Mouse (Mus musculus) Patski (cell line): ENCODE measurements at regions not wholly inside any gene's neighbourhood (a gene's known extent, or its start where the extent isn't known, plus 50 kb on each side); places are given as distances from the start of the nearest gene placed in this dataset.

Experiments
- ATAC-seq: fragments of 100-300 bp; one replicate; pipeline ENCODE4 v1.8.0; 2021
- CTCF ChIA-PET: fragments of 350-600 bp; sonication (Branson Sonifier 250); formaldehyde crosslinking; loops from one replicate; lab custom pipeline; 2022; ENCODE audit warnings: inconsistent platforms; lab: Charles Lee
- POLR2A ChIA-PET: fragments of 350-600 bp; sonication (Branson Sonifier 250); formaldehyde crosslinking; loops from one replicate; lab custom pipeline; 2022; ENCODE audit warnings: antibody characterized with exemption, inconsistent platforms; lab: Charles Lee
- DNase-seq: peaks from one replicate; pipeline ENCODE4 v3.0.0-alpha.2; 2011; ENCODE audit warnings: low read depth, low spot score
- H3K27me3 ChIP-seq: fragments of 371-371 bp; one replicate; pipeline ENCODE4 v1.5.1; 2021
- CTCF ChIP-seq: fragments of 100-300 bp; IDR thresholded peaks from one replicate; pipeline ENCODE4 v1.5.1; 2021
- in situ Hi-C: fragments of 300-500 bp; cut with MboI; formaldehyde crosslinking; loops from 3 replicates; pipeline ENCODE4 v1.11.1; 2018; ENCODE audit warnings: low pct_unique_long_range_greater_than_20kb, mixed read lengths

DNA sequence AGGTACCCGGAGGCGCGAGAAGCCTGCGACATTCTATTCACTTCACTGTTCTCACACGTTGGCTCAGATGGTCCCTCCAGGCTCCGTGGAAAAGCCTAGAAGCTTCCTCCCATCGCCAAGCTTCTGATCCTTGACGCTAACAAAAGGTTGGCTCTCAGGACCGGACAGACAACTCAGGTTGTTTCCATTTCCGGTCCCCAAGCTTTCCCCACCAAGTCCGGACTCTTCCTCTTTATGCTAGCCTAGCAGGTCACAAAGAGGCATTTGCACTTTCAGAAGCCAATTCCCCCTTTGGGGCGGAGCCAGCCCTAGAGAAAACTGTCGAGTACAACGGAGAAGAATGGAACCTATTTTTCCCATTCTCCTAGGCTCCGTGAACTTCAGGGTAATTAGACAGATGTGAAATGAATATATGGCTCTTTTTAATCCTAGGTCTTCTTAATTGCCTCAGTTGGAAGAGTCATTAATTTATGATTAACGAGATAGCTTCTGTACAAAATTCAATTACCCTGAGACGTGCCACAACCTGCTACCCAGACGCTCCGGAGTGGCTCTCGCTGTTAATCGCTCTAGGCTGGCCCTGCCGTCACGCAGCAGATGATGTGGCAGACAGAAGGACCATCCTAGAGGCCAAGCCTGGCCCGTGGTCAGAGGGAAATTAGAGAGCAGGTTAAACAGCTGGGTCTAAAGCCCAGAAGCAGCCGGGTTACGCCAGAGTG, 207.6 kb downstream of the Xxylt1 start:
- ATAC-seq: no peak

DNA sequence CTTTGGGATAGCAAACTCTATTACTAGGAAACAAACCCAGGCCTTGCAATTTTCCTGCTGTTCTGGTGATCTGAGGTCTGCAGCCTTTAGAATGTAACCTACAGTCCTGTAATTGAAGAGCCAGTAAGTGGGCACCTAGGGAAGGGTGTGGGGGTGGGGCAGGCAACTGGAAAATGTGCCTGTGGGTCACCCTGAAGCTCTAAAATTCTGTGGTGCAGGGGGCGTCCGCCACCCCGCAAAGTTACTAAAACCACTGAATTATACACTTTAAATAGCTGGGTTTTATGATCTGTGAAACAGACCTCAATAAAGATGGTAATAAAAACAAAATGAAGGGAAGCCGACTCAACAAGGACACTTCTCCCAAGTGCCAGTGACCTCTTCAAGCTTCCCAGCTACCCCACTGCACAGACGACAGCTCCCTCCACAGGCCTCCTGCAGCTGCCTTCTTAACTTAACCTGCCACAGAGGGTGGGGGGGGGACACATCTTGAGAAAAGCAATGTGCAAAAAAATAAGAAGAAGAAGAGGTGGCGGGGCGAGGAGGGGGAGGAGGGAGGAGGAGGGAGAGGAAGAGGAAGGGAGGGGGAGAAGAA, 205.9 kb downstream of the Xxylt1 start:
- peak; percentile 73 for DNase-seq
- ATAC-seq: peak; percentile 71
- H3K27me3 ChIP-seq: no peaks in the 10 kb centered on the region
- peak; percentile 77 for TF ChIP-seq CTCF
- CTCF ChIA-PET: interaction anchor here (1.2 kb wide), 2 partner anchors 182 to 277 kb away, joined by 4 to 11 read pairs; no protein-coding TSS in a partner anchor
- in situ Hi-C loops: no loop called here
- POLR2A ChIA-PET: interaction anchor here (0.6 to 3.7 kb wide), 3 partner anchors 66 to 274 kb away, joined by 3 to 29 read pairs (median 3); no protein-coding TSS in a partner anchor

More for the DNA sequence above, 207.6 kb downstream of the Xxylt1 start:
- DNase-seq: no peak
- ChIA-PET POLR2A (no interaction called here), CTCF (interaction anchor here (0.8 to 1.5 kb wide), 4 partner anchors 51 to 181 kb away, joined by 3 read pairs; no protein-coding TSS in a partner anchor)
- in situ Hi-C loops: no loop called here
- no peak for TF ChIP-seq CTCF
- no peaks in the 10 kb centered on the region for H3K27me3 ChIP-seq

DNA sequence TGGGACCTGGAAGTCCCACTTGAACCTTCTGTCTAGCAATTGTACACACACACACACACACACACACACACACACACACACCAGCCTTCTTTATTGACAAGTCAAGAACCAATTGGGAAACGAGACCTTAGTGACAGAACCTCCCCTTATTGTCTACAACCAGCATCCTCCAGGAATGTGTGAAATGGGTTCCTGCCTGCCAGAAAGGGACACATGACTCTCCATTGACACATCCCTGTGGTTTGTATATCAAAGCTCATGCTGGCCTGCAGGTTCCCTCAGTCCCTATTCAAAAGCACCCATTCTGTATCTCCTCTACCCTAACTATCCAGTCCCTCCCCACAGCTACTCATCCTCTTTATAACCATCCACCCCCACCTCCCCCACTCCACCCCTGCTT, 202.4 kb downstream of the Xxylt1 start:
- H3K27me3 ChIP-seq: no peaks in the 10 kb centered on the region
- ChIA-PET CTCF (no interaction called here), POLR2A (no interaction called here)
- TF ChIP-seq CTCF: no peak
- in situ Hi-C loops: no loop called here
- DNase-seq (no peak), ATAC-seq (no peak)

DNA sequence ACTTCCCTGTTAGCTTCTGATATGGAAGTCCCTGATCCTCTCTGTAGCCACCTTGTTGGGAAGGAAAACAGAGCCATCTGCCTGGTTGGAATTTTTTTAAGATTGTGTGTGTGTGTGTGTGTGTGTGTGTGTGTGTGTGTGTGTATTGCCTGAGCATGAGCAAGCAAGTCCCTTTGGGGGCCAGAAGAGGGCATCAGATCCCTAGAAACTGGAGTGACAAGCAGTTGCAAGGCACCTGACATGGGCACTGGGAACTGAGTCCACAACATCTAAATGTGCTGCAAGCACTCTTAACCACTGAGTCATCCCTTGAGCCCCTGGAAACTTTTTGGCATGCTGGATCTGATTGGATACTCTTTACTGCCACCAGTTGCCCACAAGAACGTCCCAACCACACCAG, 201.4 kb downstream of the Xxylt1 start:
- ChIA-PET POLR2A (interaction anchor here (0.6 kb wide), 1 partner anchor 373 kb away, joined by 3 read pairs; no protein-coding TSS in a partner anchor), CTCF (no interaction called here)
- DNase-seq: no peak
- no peak for ATAC-seq
- no peaks in the 10 kb centered on the region for H3K27me3 ChIP-seq
- no peak for TF ChIP-seq CTCF
- in situ Hi-C loops: loop anchor here (5.0 kb wide), 3 partner anchors 92 to 283 kb away; partner anchors contain the start of gene Fam43a

DNA sequence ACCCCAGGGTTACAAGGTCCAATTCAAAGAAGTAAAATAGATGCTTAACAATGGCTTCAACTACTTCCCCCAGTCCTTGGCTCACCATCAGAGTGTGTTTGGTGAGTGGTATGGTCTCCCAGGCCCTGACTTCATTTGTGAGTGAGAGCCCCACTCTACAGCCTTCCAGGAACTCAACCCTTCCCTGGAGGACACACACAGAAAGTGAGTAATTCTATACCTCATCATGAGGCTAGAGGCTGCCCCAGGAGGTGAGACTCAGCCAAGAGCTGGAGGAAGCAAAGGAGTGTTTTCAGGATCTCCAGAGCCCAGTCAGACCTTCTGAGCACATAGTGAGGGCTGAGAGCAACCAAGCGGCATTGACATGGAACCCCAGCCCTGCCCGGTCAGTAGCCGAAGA, 200.6 kb downstream of the Xxylt1 start:
- TF ChIP-seq CTCF: no peak
- ATAC-seq (no peak), DNase-seq (no peak)
- in situ Hi-C loops: loop anchor here (5.0 kb wide), 3 partner anchors 92 to 283 kb away; partner anchors contain the start of gene Fam43a
- CTCF ChIA-PET: no interaction called here
- H3K27me3 ChIP-seq: no peaks in the 10 kb centered on the region
- POLR2A ChIA-PET: no interaction called here

DNA sequence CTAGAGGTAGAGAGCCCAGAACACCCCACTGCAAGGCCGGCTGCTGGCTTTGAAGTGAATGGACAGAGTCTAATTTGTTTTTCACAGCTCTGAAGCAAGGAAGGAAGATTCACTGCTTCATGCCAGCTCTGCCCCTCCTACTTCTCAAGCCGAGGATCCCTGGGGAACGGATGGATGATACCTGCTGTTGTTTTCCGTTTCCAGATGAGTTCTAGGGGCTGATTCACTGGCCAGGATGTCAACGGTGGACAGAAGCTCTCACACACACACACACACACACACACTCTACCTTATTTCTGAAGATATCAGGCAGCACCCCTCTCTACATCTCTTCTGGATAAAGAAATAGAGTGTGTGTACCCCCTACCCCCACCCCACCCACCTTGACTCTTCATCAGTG, 200.0 kb downstream of the Xxylt1 start:
- no peak for DNase-seq
- no peak for ATAC-seq
- ChIA-PET POLR2A (no interaction called here), CTCF (no interaction called here)
- in situ Hi-C loops: loop anchor here (5.0 kb wide), 3 partner anchors 91 to 284 kb away; partner anchors contain the start of gene Fam43a
- no peak for TF ChIP-seq CTCF
- no peaks in the 10 kb centered on the region for H3K27me3 ChIP-seq

DNA sequence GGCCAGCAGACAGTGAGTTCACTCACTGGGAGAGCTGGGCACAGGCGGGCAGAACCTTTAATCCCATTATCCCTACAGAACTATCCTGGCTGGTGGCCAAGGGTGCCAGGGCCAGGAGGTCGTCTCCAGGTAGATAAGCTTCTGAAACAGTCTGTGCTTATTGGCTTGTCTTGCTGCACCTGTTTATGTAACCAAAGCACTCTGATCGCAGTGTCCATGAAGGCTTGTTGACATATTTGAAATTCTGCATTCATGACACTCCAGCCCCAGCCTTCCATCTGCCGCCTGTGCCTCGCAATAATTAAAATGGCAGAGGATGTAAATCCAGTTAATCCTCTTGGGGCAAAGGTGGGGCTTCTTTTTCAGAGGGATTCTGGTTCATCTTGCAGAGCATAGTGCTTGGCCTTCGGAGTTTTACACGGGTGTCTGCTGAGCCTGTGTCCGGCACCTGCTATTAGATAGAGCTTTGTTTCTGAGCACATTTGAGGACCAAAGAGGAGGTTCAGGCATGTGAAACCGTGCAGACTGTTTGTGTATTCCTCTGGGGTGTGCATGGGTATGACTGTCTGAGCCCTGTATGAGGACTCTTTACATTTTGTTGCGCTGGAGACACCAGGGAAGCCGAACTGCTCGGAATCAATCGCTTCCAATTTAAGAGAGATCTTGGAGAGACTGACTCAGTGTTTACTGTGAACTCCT, 197.6 kb downstream of the Xxylt1 start:
- DNase-seq (no peak), ATAC-seq (no peak)
- ChIA-PET CTCF (no interaction called here), POLR2A (interaction anchor here (1.4 kb wide), 1 partner anchor 282 kb away, joined by 3 read pairs; no protein-coding TSS in a partner anchor)
- H3K27me3 ChIP-seq: no peaks in the 10 kb centered on the region
- no peak for TF ChIP-seq CTCF
- in situ Hi-C loops: loop anchor here (5.0 kb wide), 3 partner anchors 89 to 286 kb away; partner anchors contain the start of gene Fam43a

DNA sequence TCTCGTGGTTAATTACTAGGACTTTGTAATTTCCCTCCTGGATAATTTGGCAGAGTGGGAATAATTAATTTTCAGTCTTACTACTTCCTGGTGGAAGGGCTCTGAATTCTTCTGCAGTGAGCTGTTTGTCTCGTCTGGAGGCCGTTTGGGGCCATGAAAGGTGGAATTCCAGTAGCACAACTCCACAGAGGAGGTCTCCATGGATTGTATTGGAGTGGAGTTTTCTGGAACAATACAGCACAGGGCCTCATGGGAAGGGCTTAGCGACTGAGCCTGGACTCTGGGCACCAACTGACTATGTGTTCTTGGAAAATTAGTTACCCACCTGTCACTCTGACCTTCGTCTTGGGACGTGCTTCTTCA, 197.1 kb downstream of the Xxylt1 start:
- no peaks in the 10 kb centered on the region for H3K27me3 ChIP-seq
- ChIA-PET POLR2A (interaction anchor here (1.4 kb wide), 1 partner anchor 282 kb away, joined by 3 read pairs; no protein-coding TSS in a partner anchor), CTCF (no interaction called here)
- TF ChIP-seq CTCF: no peak
- DNase-seq: peak; percentile 50
- peak; percentile 60 for ATAC-seq
- in situ Hi-C loops: loop anchor here (5.0 kb wide), 3 partner anchors 88 to 287 kb away; partner anchors contain the start of gene Fam43a

DNA sequence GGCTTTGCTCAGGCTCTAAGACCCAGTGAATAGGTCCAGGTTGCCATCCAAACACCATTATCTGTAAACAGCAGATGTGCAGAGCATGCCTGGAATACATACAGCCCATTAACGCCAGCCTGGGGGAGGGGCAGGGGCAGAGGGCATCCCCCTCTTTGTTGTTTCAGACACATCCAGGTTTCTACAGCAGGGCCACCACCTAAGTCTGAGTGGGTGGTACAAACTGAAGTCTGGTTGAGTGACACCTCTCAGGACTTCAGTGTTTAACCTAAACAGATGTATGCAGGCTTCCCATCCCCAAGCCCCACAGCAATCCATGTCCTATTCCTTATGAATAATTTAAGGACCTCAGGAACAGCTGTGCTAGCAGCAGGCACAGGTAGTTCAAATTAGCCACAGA, 194.2 kb downstream of the Xxylt1 start:
- H3K27me3 ChIP-seq: no peaks in the 10 kb centered on the region
- no peak for TF ChIP-seq CTCF
- DNase-seq: no peak
- POLR2A ChIA-PET: no interaction called here
- CTCF ChIA-PET: interaction anchor here (1.3 kb wide), 1 partner anchor 9 kb away, joined by 5 read pairs; no protein-coding TSS in a partner anchor
- ATAC-seq: no peak
- in situ Hi-C loops: no loop called here

DNA sequence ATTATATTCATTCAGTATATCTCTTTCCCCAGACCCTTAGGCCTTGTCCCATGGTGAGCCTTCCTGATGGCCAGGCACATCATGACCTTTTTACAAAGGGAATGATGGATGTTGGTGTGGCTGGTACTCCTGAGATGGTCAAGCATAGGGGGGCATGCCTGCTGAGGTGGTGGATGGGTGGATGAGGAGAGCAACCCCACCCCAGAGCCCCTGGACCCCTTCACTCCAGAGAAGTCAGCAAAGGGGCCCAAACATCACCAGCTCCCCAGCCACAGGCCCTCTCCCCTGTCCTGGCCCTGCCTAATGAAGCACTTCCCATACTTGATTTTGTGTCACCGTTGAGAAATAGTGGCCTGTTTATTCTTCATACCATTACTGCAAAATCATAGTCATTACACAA, 193.7 kb downstream of the Xxylt1 start:
- DNase-seq (no peak), ATAC-seq (no peak)
- in situ Hi-C loops: no loop called here
- no peaks in the 10 kb centered on the region for H3K27me3 ChIP-seq
- POLR2A ChIA-PET: no interaction called here
- CTCF ChIA-PET: interaction anchor here (1.3 kb wide), 1 partner anchor 8 kb away, joined by 5 read pairs; no protein-coding TSS in a partner anchor
- TF ChIP-seq CTCF: no peak
